Mouse (Mus musculus): ENCODE results near the gene Ikzf3.

- TF ChIP-seq CTCF (IDR thresholded peaks at IDR 0.05; ENCODE audit: extremely low read depth, insufficient read depth, insufficient read length, insufficient replicate concordance) (no peak), POLR2A (IDR thresholded peaks at IDR 0.05; ENCODE audit: low read depth, low read length) (no peak)
Measured at GRCm38 (mm10) chr11:98435723-98436122, 110.1 kb downstream of the Ikzf3 start.

All from spleen, adult 2 months (tissue).